Mouse (Mus musculus): ENCODE measurements at regions not wholly inside any gene's neighbourhood (a gene's known extent, or its start where the extent isn't known, plus 50 kb on each side); places are given as distances from the start of the nearest gene placed in this dataset.

- no peak for DNase-seq (ENCODE audit: low spot score)
Observed at GRCm38 (mm10) chr8:112212170-112212569, 197.3 kb upstream of the Gm6793 start.

DNA sequence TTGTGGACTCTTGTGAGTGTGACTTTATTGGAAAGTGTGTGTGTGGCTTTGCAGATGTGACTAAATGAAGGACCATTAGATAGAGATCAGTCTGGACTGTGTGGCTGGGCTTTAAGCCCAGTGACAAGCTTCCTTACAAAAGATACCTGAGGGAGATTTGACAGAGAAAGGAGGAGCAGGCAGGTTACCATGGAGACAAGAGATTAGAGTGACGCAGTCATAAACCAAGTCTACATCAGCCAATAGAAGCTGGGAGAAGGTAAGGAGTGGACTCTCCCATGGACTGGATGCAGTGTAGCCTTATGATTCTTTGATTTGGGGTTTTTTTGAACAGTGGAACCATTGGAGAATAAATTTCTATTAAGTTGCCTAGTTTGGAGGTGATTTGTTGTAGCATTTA, 181.6 kb upstream of the Gm6793 start:
- no peak for DNase-seq (ENCODE audit: low spot score)

DNA sequence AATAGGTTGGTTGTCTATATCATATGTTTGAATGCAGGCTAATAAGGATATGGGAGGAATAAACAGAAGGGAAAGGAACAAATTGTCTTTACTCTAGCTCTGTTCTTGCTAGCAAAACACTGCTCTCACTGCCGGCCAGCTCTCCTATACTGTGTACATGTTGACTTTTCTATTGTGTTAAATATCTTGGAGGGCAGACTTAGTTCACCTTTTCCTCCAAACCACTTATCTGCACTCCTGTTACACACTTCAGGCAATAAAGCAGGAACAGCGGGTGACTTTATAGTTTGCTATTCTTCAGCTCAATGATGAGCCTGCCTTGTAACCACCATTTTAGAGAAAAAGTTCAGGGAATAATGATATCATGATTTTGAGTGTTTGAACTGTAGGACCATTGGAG, 181.0 kb upstream of the Gm6793 start:
- DNase-seq (ENCODE audit: low spot score), result no peak

DNA sequence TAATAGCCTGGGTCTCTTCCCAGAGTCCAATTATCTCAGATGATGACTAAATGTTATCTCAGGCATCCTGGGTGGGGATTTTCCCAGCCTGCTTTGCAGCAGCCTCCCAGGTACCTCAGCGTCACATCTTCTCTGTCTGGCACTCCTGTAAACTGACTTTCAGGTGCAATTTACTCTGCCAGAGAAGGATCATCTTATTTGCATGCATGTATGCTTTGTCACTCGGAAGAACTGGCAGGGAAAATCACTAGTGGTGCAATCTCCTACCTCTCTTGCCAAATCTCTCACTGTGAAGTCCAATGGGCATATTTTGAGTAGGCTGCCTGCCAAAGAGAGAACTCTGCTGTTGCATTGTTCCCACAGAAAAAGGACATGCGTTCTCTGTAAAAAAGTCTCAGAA, 177.0 kb upstream of the Gm6793 start:
- DNase-seq (ENCODE audit: low spot score), result no peak

DNA sequence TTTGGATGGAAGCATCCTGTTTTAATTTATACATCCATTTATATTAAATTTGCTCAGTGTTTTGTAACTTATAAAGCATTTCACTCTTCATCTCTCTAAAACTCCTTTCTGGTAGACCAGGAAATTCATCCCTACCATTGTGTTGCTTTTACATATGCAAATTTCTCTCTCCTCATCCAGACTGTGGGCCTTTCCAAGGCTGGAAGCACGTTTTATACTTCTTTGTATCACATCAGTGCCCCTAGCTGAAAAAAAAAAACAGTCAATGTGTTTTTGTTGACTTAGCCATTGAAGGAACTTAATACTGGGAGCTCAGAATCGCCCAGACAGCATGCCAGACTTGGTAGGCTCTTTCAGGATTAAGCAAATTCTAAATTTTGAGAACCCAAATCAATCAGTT, 174.9 kb upstream of the Gm6793 start:
- no peak for DNase-seq (ENCODE audit: low spot score)

GRCm38 (mm10) chr8:112170184-112170583, 155.3 kb upstream of the Gm6793 start:
- no peak for DNase-seq (ENCODE audit: low spot score)

- DNase-seq (ENCODE audit: low spot score), result no peak
Observed at GRCm38 (mm10) chr8:112156656-112157055, 141.8 kb upstream of the Gm6793 start.

GRCm38 (mm10) chr8:112138924-112139323, 124.1 kb upstream of the Gm6793 start:
- DNase-seq (ENCODE audit: low spot score), result peak; percentile 11

DNA sequence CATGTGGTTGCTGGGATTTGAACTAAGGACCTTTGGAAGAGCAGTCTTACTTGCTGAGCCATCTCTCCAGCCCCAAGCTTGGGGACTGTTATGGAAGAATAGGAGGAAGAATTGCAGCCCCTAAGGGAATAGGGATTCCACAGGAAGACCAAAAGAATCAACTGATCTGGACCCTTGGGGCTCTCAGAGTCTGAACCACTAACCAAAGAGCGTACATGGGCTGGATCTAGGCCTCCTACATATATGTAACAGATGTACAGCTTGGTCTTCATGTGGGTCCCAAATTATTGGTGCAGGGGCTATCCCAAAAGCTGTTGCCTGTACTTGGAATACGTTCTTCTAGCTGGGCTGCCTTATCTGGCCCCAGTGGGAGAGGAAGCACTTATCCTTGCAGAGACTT, 115.4 kb upstream of the Gm6793 start:
- DNase-seq (ENCODE audit: low spot score), result no peak

DNA sequence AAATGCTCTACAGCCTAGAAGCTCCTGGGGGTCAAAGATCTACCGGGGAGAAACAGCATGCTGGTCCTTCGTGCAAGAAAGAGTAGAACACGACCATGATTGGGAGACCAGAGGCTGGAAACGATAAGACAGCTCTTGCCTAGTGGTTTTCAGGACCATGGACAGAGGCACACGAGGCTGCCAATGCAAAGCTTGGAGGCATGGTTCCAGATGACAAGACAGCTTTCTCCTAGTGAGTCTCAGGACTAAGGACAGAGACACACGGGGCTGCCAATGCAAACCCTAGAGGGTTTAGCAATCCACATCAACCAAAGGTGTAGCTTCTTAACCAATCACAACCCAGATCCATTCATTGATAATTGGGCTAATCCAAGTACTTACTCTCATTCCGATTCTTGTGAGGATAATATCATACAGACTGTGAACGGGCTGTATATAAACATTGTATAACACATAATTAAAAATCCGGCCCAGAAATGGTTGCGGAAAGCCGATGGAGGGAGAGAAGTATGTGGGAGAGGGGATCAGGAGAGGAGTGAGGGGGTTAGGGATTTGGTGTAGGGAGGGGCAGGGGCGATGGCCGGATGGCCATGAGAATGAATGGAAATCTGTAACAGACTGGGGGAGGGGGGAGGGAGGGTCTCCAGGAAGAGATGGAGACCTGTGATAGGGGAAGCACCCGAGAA, 114.1 kb upstream of the Gm6793 start:
- peak; percentile 2 for DNase-seq (ENCODE audit: low spot score)

DNA sequence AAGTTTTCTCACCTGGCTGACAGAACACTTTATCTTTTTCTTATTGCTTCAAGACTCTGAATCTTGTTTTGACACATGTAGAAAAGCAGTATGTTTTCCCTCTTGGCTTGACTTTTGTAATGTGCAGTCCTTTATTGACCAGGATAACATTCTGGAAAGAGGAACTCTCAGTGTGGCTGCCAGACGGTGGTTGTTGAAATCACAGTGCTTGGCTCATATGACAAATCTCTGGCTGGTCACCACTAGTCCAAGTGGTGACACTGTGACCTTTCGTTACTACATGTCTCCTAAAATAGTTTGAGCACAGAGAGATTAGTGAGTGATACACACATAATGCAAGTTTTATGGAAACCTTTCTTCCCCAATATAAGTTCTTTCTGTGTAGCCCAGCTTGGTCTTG, 97.1 kb upstream of the Gm6793 start:
- no peak for DNase-seq (ENCODE audit: low spot score)

GRCm38 (mm10) chr8:112097883-112098635, 83.2 kb upstream of the Gm6793 start:
- peak; percentile 2 for DNase-seq (ENCODE audit: low spot score)

DNA sequence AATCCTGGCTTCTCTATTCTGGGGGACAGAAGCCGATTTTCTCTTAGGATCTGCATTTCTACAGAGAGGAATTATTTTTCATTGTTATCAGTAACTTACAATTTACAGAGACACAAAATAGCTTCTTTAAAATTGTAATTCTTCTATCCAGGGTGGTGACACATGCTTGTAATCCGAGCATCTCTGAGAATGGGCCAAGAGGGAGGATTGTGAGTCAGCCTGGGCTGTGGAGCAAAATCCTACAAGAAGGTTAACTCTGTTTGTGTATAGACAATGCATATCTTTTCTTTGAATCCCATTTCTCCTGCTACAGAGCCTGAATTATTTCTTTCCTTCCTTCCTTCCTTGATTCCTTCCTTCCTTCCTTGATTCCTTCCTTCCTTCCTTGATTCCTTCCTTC, 80.0 kb upstream of the Gm6793 start:
- DNase-seq (ENCODE audit: low spot score), result no peak

DNA sequence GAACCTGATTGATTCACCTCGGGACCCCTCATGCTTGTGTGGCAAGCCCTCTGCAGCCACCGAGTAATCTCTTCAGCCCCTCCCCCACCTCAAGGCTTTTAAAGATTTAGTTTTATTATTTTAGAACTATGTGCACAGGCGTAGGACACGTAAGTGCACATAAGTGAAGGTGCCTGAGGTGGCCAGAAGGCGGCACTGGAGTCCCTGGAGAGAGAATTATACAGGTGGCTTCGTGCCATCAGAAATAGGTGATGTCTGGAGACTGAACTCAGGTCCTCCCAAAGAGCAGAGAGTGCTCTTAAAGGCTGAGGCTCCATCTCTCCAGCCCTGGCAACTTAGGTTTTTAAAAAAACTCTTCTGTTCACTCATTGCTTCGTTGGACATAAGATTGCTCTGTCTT, 78.7 kb upstream of the Gm6793 start:
- DNase-seq (ENCODE audit: low spot score), result no peak

DNA sequence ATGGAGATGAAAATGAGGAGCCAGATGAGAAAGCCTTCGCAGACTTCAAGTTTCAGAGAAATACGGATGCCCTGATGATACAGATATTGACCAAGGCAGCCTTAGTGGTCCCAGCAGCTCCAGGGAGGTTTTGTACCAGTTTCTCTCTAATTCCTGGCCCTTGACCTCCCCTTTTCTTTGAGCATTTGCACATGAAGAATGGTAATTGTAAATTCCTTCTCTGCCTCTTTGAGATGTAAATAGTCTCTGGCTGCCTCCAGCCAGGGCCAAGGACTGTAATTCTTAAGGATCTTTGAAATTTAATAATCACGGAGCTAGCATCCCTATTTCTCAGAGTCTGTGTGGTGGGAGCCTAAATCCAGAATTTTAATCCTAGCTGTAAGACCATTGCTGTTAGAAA, 78.0 kb upstream of the Gm6793 start:
- no peak for DNase-seq (ENCODE audit: low spot score)

DNA sequence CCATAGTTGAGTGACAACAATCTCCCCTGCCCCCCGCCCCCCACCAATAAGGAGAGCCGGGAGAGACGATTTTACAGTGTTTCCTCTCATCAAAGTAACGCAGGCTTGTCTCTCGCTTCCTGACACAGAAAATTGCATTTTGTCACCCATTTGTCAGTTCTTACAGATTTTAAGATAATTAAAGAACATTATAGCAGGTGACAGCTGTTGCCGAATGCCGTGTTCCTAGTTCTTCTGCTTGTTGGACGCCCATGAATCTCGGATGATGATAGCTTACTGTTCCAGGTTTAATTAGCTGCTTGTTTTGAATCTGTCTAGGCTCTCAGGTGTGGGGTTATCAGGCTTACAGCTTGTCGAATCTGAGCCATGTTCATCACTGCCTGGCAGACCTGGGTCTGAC, 63.8 kb upstream of the Gm6793 start:
- no peak for DNase-seq (ENCODE audit: low spot score)

GRCm38 (mm10) chr8:112072205-112072604, 57.4 kb upstream of the Gm6793 start:
- no peak for DNase-seq (ENCODE audit: low spot score)

DNA sequence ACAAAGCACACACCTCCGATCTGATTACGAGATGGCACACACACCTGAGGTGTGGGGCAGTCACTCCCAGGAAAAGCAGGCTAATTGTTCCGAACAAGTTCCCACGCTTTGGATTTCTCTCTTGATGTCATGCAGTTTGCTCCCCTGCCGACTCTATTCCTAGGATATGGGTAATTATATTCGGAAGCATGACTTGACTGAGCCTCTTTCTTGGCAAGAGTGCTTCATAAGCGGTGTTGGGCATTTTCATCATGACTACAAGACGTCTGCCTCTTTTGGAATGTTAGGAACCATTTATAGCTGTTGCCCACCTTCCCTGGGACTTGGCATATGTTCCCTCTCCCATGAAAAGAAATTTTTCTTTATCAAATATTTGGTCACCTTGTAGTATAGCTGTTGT, 55.4 kb upstream of the Gm6793 start:
- DNase-seq (ENCODE audit: low spot score), result no peak

Data from ovary, adult 18-20 months (tissue).